Mouse (Mus musculus) layer of hippocampus, postnatal 36 days (tissue): ENCODE results near the gene Slx4. TPM values are rescaled to one million over a fixed set of nuclear protein-coding genes. Genes with fewer than 3 reads are reported as not detected.
"Not testable (repeated sequence)": the region's sequence is repeated elsewhere in the genome, so short reads cannot be mapped to it uniquely, and the experiment has no call there.

Experiments
- DNase-seq, 2 experiments: peaks; one replicate each; pipeline ENCODE4 v3.0.0; 2022
- total RNA-seq, 2 experiments: library from RNA; stranded (reverse); gene quantifications; 2 replicates each; pipeline ENCODE4 v1.2.3; 2021

Slx4 gene
- 10 to 100 TPM; 46.4 to 48.1 TPM for total RNA-seq

- DNase-seq: peak; percentile 95 to 96
Observed at GRCm38 (mm10) chr16:4003489-4004398, at the start of gene Slx4. Gene Slx4, minus strand, starts transcription at chr16:4003770.

- no peak for DNase-seq
Observed at GRCm38 (mm10) chr16:4052601-4053000, 49.0 kb upstream of the Slx4 start.

DNA sequence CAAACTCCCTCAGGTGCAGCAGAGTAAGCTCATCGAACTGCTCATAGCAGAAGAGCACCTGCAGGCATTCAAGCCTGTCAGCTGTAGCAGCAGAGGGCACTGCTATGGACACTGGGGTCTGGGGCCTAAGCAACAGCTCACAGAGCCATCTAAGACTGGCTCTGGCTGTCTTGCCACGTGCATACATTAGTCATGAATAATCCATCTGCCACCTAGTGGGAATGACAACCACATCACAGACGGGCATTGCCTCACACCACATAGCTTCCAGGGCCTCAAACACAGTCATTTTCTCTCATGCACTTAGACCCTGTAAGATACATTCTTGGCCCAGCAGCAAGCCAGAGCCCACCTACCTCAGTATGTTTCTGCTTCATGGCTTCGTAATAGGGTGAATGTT is 42.0 kb upstream of the Slx4 start:
- no peak for DNase-seq

DNA sequence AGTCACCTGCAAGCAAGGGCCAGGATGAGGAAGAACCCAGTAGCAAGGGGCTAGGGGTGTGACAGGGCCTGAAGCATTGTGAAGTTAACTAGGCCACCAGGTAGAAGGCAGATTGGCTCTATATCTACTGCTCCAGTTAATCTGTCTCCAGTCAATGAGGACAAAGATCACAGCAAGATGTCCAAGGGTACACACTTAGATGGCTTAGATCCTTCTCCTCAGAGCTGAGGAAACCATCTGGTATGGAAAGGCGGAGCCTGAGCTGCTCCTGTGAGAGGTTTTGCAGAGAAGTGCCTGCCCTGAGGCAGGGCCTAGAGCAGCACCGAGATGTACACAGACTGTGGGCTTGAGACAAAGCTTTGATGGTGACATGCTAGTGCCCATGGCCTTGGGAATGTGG is 40.5 kb upstream of the Slx4 start:
- DNase-seq: no peak

DNA sequence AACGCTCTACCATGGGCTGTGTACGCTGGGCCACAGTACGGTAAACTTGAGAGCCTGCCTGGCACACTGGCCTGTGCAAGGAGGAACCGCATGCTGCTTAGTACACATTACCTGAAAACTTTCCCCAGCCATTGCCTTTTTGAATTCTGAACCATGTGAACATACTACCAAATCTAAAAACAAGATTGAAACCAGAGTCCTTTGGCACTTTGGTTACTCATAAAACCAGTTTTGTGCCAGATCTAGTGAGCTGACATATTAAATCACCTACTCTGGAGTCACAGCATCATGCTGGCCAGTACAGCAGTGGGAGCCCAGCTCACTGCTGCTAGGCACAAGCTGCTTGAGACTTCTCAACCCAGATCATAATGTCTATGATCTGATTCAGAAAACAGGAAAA is 38.1 kb upstream of the Slx4 start:
- DNase-seq: no peak

GRCm38 (mm10) chr16:4040206-4040605 is 36.6 kb upstream of the Slx4 start:
- no peak for DNase-seq

GRCm38 (mm10) chr16:4037690-4038089 is 34.1 kb upstream of the Slx4 start:
- DNase-seq: no peak

DNA sequence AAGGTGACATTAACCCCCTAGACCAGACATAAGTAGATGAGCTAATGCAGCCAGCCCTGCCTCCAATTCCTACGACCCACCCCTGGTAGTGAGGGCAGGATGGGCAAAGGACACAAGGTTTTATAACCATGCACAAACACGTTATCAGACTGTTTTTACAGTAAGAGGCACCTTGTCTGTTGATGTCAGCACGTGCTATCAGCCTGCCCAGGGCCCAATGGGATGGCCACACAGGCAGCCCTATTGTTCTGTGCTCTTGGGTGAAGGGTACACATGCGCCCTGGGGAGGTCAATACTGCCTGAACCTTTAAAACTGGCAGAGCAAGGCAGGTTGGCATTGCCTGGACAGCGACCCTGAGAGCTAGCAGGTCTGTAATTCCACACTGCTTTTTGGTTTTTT is 33.2 kb upstream of the Slx4 start, which contains the start of gene Dnase1:
Dnase1 (plus strand) TSS at position 136 of the 400 bp plus-strand sequence.
- no peak for DNase-seq

GRCm38 (mm10) chr16:4035575-4035974 is 32.0 kb upstream of the Slx4 start:
- DNase-seq: no peak

- DNase-seq: no peak
Observed at GRCm38 (mm10) chr16:4034476-4034875, 30.9 kb upstream of the Slx4 start.

GRCm38 (mm10) chr16:4033971-4034370 is 30.4 kb upstream of the Slx4 start:
- DNase-seq: no peak

DNA sequence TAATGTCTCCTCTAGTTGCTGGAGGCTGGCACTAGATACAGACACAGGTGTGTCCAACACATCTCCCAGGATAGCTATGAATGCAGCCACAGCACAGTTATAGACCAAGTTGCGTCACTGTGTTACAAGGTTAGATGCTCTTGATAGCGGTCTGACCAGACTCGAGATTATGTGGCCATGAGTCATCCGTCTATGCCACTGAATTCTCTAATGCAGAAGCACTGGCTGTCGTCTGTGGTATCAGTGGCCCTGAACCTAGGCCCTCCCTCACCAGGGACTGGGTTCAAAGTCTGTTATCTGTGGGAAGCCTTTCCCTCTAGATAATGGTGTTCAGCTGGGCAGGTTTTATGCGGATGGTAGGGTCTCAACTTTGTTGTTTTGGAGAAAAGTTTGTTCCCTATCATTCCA is 28.8 kb upstream of the Slx4 start:
- DNase-seq: no peak

- DNase-seq: no peak
Observed at GRCm38 (mm10) chr16:4031441-4032274, 28.1 kb upstream of the Slx4 start.

DNA sequence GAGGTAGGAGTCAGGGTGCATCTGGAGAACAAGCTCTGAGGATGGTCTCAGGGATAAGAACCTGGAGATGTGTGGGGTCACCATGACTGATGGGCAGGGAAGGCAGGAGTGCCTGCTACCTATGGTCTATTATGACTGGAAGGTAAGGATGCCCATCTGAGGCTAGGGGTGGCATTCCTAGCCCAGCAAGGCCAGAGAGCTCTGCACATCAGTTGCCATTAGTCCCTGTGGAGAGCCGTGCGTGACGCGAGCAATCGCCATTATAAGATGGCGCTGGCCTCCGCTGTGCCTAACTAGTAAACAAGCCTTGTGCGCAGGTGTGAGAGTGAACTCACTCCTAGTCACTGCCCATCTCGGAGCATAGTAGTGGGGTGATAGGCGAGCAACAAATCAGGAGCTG is 26.9 kb upstream of the Slx4 start:
- no peak for DNase-seq

- no peak for DNase-seq
Observed at GRCm38 (mm10) chr16:4029371-4029841, 25.8 kb upstream of the Slx4 start.

GRCm38 (mm10) chr16:4027211-4027610 is 23.6 kb upstream of the Slx4 start:
- DNase-seq: no peak

DNA sequence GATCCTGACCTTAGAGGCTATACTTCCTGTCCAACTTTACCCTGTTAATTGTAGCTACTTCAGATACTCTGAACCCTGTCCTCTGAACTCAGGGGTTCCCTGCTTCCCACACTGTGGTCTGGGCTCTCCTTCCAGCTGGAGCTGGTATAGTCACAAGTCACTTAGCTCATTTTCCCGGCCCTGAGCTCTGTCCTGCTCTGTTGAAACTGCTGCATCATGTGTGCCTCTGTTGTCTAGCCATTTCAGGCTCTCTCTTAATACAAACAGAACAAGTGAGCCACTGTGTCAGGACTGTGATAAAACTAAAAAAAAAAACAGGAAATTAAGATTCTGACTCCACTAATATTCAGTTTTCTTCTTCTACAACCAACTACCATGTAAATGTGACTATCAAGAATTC is 23.1 kb upstream of the Slx4 start:
- DNase-seq: no peak

- DNase-seq: no peak
Observed at GRCm38 (mm10) chr16:4022719-4023118, 19.1 kb upstream of the Slx4 start.

DNA sequence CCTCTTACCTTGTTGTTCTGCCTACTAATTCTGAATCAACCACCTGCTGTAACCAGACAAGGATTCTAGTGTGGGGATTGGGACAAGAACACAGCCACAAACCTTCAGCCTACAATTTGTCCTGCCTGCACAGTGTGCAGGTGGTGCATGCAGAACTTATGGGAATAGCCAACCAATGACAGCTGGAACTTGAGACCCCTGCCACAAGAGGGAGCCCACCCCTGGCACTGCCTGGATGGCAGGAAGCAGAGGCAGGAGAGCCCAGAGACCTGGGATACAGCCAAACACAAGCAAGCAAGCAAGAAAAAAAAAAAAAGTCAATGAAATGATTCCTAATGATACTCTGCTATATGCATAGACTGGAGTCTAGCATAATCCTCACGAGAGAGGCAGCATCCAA is 17.7 kb upstream of the Slx4 start:
- DNase-seq: no peak

- DNase-seq: not testable (repeated sequence)
Observed at GRCm38 (mm10) chr16:4017466-4017865, 13.9 kb upstream of the Slx4 start.

GRCm38 (mm10) chr16:4016786-4017185 is 13.2 kb upstream of the Slx4 start:
- DNase-seq: not testable (repeated sequence)

GRCm38 (mm10) chr16:4014040-4014668 is 10.6 kb upstream of the Slx4 start:
- no peak for DNase-seq
